Mouse (Mus musculus) hematopoietic stem cell, adult 5-6 weeks (primary cell): ENCODE results near the gene Rnf43. TPM values are rescaled to one million over a fixed set of nuclear protein-coding genes. Genes with fewer than 3 reads are reported as not detected.

Source experiments
- ATAC-seq, 2 experiments: fragments of 125-278 bp in 1 of 2; replicated peaks in 1 of 2; 2 replicates each; pipeline ENCODE4 v1.8.0; 2016 to 2017; ENCODE audit warnings: inconsistent platforms in 2 of 2, mild to moderate bottlenecking in 2 of 2, moderate number of reproducible peaks in 2 of 2, low read depth in 1 of 2, moderate TSS enrichment in 1 of 2; ENCODE audit not compliant: low FRiP score in 2 of 2, poor library complexity in 2 of 2, severe bottlenecking in 2 of 2, insufficient read depth in 1 of 2, low TSS enrichment in 1 of 2
- total RNA-seq: library from RNA; stranded (forward); fragments of 172-1452, 232-1000 nt; gene quantifications from 2 replicates; pipeline ENCODE4 v1.2.3, GENCODE M21; 2017

The Rnf43 gene
- total RNA-seq, 1 experiment from 2014 or later, result not detected

- ATAC-seq, result no peak
Measured at GRCm38 (mm10) chr11:87750043-87750421, 87.5 kb downstream of the Rnf43 start.

GRCm38 (mm10) chr11:87750521-87750920 lies 88.0 kb downstream of the Rnf43 start:
- no peak for ATAC-seq

DNA sequence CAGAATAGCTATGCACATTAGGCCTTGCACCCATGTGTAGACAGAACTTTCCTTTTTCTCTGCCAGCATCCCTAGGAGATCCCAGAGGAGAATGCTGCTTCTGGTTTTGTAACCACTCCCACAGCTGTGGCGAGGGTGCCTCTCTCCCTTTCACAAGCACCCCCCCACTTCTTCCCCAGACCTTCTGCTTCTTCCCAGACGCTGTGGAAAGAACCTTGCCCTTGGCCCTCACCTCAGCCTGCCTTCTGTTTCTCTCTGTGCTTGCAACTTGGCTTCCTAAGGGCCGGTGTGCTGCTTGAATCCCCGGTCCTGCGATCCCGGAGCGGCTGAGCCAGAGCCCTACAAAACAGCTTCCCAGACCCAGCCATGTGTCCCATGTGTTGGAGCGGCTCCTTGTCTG lies 88.5 kb downstream of the Rnf43 start:
- no peak for ATAC-seq

DNA sequence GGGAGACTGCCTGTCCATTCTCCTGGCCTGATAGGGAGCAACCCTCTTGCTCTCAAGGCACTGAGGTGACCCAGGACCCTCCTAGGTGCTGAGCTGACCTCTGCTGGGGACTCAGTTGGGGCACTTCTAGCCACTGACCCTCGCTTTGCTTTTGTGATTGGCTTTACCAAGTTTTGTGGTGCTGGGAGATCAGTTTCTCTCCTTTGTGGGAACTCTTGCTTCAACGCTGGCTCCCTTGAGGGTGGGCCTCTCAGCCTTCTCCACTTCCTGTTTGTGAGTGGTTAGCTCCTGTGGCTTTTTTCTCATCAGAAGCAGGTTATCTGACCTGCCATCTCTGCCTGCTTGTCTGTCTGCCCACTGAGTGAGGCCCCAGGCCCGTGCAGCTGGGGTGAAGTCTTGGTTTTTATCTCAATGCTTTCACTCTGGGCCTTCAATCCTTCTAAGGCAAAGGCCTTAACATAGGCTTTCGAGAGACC lies 89.0 kb downstream of the Rnf43 start:
- ATAC-seq, result peak; percentile 4 to 10; a peak in 2 of 4 replicates

GRCm38 (mm10) chr11:87752307-87752706 lies 89.8 kb downstream of the Rnf43 start:
- no peak for ATAC-seq

- no peak for ATAC-seq
Measured at GRCm38 (mm10) chr11:87753255-87753654, 90.7 kb downstream of the Rnf43 start.

DNA sequence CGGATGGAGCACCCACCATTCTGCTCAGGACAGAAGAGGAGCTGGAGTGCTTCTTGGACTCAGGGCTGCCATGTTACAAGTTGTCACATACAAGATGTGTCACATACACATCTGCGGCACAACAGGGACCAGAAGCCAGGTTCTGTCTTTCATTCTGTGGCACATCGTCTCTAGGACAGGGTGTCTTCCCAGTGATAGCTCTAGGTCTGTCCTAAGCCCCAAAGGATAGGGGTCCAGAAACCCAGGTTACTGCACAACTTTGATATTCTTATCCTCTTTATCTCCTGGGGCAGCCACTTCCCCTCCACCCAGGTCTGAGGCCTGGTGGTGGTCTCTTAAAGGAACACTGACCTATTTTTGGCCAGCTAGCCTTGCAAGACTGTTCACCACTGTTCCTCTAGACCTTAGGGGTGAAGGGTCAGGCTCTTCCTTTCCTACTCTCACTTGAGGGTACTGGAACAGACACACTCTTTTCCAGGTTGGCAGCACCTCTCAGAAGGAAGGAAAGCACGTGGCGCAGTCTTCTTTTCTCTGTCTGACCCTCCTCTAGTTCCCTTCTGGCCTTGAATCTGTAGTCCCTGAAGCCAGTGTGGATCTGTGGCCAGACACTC lies 91.5 kb downstream of the Rnf43 start:
- ATAC-seq, result no peak

DNA sequence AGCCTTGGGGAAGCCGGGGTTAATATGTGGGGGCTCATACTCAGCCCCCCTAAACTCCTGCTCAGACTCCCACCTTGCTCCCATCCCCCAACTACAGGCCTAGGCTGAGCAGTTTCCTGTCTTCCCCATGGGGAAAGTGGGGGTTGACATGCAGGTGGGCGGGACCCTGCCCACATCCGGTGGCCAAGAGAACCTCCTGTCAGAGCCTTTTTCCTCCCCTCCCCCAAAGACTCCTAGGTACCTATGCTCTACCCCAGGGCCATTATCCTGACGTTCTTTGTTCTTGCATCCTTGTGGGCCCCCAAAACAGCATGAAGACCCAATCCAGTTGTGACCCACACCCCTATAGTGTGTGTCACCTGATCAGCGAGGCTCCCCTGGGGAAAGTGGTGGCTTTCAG lies 92.1 kb downstream of the Rnf43 start:
- no peak for ATAC-seq

GRCm38 (mm10) chr11:87755360-87756017 lies 93.0 kb downstream of the Rnf43 start:
- ATAC-seq, result peak; percentile 51 to 57

DNA sequence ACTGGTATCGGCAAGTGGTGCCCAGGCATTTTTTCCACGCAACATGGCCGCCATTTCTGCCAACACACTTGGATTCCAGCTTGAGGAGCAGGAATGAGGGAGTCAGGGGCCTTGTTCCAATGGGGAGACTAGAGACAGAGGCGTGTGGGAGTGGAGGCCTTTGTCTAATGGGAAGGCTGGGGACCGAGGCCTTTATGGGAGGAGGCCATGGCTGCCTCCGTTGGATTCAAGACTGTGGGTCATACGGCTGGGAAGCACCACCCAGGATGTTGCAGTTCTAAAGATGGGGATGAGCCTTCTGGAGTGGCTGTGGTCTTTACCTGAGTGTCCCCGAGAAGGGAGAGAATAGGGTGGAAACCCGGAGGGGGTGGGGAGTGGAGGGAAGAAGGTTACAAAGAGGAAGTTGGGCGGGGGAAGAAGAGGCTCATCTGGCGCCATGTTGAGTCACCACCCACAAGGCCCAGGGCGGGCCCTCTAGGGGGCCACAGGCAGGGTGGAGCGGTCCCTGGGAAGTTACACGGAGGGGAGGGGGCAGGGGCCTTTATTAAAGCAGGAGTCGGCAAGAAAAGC lies 93.8 kb downstream of the Rnf43 start:
- ATAC-seq, result peak; percentile 7 to 10; a peak in 1 of 4 replicates

DNA sequence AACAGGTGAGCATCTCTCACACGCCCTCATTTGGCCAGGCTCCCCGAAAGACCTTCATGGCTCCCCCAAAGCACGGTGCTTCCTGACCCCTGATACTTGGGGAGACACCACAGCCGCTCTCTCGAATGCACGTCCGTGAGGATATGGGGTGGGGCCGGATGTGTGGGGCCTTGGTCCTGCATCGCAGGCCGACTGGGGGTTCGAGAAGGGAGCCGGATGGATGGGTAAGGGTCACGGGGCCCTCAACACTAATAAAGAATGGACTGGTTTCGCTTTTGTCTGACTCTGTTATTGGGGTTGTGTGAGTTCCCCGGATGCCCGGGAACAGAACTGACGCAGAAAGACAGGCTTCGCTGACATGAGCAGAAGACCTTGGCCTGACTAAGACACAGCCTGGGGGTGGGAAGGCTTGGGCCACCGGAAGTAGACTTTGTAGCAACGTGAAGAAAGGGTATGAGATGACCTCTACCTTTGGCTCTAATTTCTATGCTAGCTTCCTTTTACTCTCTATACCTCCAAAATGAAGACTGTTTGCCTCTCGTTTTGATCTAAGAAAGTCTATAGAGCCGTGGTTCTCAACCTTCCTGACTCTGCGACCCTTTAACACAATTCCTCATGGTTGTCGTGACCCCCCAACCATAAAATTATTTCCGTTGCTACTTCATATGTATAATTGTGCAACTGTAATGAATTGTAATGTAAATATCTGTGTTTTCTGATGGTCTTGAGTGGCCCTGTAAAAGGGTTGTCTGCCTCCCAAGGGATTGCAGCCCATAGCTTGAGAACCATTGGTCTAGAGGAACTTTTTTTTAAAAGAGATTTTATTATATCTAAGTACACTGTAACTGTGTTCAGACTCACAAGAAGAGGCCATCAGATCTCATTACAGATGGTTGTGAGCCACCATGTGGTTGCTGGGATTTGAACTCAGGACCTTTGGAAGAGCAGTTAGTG lies 94.8 kb downstream of the Rnf43 start:
- ATAC-seq, result no peak

- ATAC-seq, result no peak
Measured at GRCm38 (mm10) chr11:87758161-87758911, 95.8 kb downstream of the Rnf43 start.

DNA sequence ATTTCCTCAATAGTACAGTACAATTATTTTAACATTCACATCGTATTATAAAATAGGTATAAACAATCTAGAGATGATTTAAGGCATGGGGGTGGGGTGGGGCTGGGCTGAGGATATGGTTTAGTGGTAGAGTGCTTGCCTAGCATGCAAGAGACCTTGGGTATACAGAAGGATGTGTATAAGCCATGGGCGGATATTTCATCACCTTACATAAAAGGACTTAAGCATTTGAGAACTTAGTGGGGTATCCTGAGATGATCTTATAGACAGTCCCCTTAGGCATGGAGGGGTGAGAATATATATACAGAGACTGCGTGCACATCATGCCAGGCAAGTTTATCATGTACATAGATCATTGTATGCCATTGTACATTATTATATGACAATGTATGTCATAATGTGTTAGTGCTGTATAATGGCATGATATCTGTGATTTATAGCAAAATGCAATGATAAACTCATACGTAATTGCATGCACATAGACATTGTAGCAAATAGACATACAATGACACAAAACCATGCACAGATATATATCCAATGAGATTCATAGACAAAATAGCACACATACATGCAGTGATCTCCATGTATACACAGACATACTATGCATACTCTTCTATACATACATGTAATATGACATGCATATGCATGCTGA lies 96.6 kb downstream of the Rnf43 start:
- ATAC-seq, result no peak; a peak in 1 of 4 replicates

- peak; percentile 10 to 31; a peak in 3 of 4 replicates for ATAC-seq
Measured at GRCm38 (mm10) chr11:87759609-87760005, 97.1 kb downstream of the Rnf43 start.

DNA sequence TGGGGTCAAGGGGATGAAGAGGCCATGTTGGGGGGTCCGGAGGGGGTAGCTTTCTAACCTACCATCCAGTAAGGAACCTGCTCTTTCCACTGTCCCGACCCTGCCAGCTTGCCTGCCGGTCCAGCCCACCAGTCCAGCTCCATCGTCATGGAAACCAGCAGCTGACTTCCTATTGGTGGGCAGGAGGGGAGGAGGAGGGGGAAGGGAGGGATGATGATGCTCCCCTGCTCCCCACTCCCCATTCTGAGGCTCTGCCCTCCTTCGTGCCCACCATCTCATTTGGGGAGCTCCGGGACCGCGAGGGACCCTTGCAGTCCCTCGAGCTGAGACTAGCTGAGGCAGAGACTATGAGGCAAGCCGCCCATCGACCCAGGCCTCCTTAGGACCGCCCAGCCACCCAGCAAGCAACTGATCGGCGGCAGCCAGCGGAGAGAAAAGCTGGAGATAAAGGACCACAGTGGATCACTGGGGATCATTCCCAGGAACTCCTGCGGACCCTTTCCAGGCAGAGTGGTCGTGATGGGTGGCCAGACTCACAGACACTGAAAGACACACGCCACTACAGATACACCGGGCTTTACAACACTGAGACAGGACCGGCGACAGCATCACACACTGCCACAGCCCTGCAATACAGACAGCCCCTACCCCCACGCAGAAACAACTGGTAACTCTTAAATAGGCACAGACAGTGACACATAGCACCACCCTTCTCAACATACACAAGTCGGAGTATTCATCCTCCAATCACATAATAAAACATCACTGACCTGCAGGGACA lies 98.0 kb downstream of the Rnf43 start, which contains the start of gene Tspoap1:
Gene Tspoap1, plus strand, starts transcription at position 241 of the 781 bp plus-strand sequence.
- ATAC-seq, result no peak; a peak in 1 of 4 replicates
